Mouse (Mus musculus) thymus, adult 2 months (tissue): ENCODE results near the gene Mblac1. TPM values are rescaled to one million over a fixed set of nuclear protein-coding genes. Genes with fewer than 3 reads are reported as not detected.

ENCODE experiments used
- DNase-seq: peaks from one replicate; pipeline ENCODE4 v3.0.0; 2021
- H3K27ac ChIP-seq: fragments of 200-500 bp; 2 replicates; pipeline ENCODE4 v1.5.1; 2012; ENCODE audit warnings: low read length, control low read depth; ENCODE audit not compliant: control insufficient read depth, insufficient read depth
- H3K27me3 ChIP-seq: fragments of 200-500 bp; 2 replicates; pipeline ENCODE4 v1.6.1; 2012; ENCODE audit warnings: mild to moderate bottlenecking, low read length, moderate library complexity, mixed read lengths; ENCODE audit not compliant: control insufficient read depth, insufficient read depth
- H3K36me3 ChIP-seq: fragments of 200-500 bp; 2 replicates; pipeline ENCODE4 v1.6.1; 2012; ENCODE audit warnings: mild to moderate bottlenecking, low read length, moderate library complexity; ENCODE audit not compliant: control insufficient read depth, insufficient read depth
- H3K4me1 ChIP-seq: fragments of 200-500 bp; replicated peaks from 2 replicates; pipeline ENCODE4 v1.6.1; 2012; ENCODE audit warnings: low read length; ENCODE audit not compliant: control insufficient read depth, insufficient read depth
- H3K4me3 ChIP-seq: fragments of 200-500 bp; 2 replicates; pipeline ENCODE4 v1.5.1; 2012; ENCODE audit warnings: mild to moderate bottlenecking, low read length, control low read depth, moderate library complexity; ENCODE audit not compliant: control insufficient read depth, insufficient read depth
- CTCF ChIP-seq: fragments of 200-500 bp; IDR thresholded peaks from 2 replicates; pipeline ENCODE4 v1.5.1; 2012; ENCODE audit warnings: mild to moderate bottlenecking, control low read depth, low read length, moderate library complexity, borderline replicate concordance; ENCODE audit not compliant: control insufficient read depth, poor library complexity, insufficient read depth; ENCODE audit errors: extremely low read depth
- POLR2A ChIP-seq: fragments of 200-500 bp; IDR thresholded peaks from 2 replicates; pipeline ENCODE4 v1.6.1; 2012; ENCODE audit warnings: mild to moderate bottlenecking, low read length, control low read depth, moderate library complexity; ENCODE audit not compliant: control insufficient read depth, poor library complexity, insufficient read depth; ENCODE audit errors: extremely low read depth
- WGBS: fragments of 180-500 bp; shearing (Covaris S2); methylation state at CpG from one replicate; pipeline ENCODE4 v1.1.7; 2018; 5-methylcytosine and 5-hydroxymethylcytosine counted together
- polyA plus RNA-seq: library from polyadenylated mRNA; depleted of rRNA; stranded (reverse); fragments of >200 nt; gene quantifications from 2 replicates; pipeline ENCODE4 v1.2.3, GENCODE M21; 2012; rRNA removed

Mblac1 gene
- polyA plus RNA-seq, 1 experiment: 6.7 TPM

DNA sequence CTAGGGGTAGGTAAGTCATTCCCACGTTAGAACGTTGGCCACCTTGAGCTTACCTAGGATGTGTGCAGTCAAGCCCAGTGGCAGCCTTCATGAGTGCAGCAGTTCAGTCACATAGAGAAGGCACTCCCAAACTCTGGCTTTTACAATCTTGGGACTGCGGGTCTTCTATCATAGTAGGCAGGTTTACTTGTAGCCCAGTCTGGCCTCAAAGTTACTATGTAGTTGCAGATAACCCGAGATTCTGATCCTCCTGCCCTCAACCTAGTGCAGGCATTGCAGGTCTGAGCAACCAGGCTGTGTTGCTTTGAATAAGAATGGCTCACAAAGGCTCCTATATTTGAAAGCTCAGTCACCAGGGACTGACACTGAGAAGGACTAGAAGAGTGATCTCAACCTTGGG is 32.4 kb downstream of the Mblac1 start:
- 11% methylated on average over 4 of the region's 4 CpGs for WGBS
- Histone ChIP-seq H3K27me3 (no peaks in the 10 kb centered on the region), H3K36me3 (no peaks in the 10 kb centered on the region), H3K4me1 (no peaks in the 10 kb centered on the region), H3K4me3 (no peak overlapping the region), H3K27ac (no peak overlapping the region)
- no peak for TF ChIP-seq CTCF
- no peak for TF ChIP-seq POLR2A
- DNase-seq: no peak

DNA sequence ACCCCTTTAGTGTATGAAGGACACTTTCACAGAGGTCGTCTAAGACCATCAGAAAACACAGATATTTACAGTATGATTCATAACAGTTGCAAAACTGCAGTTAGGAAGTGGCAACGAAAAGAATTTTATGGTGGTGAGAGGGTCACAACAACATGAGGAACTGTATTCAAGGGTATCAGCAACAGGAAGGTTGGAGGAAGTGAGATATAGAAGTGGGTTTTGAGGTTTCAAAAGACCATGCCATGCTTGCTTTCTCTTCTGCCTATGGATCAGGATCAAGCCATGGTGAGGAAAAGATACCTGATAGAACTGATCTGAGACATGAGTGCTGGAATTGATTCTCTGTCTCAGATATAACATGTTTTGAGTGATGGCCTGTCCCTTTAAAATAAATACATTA is 33.3 kb downstream of the Mblac1 start:
- Histone ChIP-seq H3K4me1 (no peaks in the 10 kb centered on the region), H3K27ac (no peak overlapping the region), H3K27me3 (no peaks in the 10 kb centered on the region), H3K36me3 (no peaks in the 10 kb centered on the region), H3K4me3 (no peak overlapping the region)
- no peak for TF ChIP-seq CTCF
- TF ChIP-seq POLR2A: no peak
- no peak for DNase-seq
- WGBS: 15% methylated on average over 2 of the region's 2 CpGs

DNA sequence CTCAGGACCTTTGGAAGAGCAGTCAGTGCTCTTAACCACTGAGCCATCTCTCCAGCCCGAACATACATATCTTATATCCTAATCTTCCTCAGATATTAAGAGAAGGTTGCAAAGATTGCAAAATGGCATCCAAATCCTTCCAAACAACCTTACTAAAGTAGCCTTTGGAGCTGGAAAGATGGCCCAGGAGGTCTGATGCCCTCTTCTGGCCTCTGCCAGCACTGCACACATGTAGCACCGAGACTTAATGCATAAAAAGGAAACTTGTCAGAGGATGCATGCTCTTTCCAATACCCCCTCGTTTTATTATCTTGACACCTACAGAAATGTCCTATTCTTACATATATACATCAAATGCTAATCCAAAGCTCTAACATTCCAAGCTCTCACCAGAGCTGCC is 33.9 kb downstream of the Mblac1 start:
- peak; percentile 61 for DNase-seq
- H3K36me3 ChIP-seq: no peaks in the 10 kb centered on the region
- H3K27me3 ChIP-seq: no peaks in the 10 kb centered on the region
- no peak overlapping the region for H3K4me3 ChIP-seq
- WGBS: 38% methylated on average over 3 of the region's 3 CpGs
- no peak for TF ChIP-seq CTCF
- TF ChIP-seq POLR2A: no peak
- H3K4me1 ChIP-seq: no peaks in the 10 kb centered on the region
- no peak overlapping the region for H3K27ac ChIP-seq

DNA sequence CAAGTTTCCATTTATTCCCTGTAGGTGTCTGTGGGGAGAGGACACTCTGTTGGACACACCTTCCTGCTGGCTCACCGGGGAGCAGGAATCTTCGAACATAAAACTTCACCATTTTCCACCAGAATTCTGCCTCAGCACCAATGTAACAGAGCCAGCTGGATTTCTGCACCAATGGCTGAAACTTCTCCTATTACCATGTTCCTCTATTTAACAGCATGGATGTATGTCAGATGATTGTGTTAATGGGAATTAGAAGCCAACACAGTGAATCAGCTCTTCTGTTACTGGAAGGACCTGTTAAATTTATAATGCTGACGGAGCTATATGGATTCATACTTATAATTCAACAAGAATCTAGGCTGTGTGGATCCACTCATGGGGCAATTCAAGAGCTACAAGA is 35.4 kb downstream of the Mblac1 start:
- TF ChIP-seq CTCF (no peak), POLR2A (no peak)
- H3K36me3 ChIP-seq: no peaks in the 10 kb centered on the region
- H3K27ac ChIP-seq: no peak overlapping the region
- WGBS: 95% methylated on average over 3 of the region's 3 CpGs
- no peak overlapping the region for H3K4me3 ChIP-seq
- H3K27me3 ChIP-seq: no peaks in the 10 kb centered on the region
- no peak for DNase-seq
- no peaks in the 10 kb centered on the region for H3K4me1 ChIP-seq

DNA sequence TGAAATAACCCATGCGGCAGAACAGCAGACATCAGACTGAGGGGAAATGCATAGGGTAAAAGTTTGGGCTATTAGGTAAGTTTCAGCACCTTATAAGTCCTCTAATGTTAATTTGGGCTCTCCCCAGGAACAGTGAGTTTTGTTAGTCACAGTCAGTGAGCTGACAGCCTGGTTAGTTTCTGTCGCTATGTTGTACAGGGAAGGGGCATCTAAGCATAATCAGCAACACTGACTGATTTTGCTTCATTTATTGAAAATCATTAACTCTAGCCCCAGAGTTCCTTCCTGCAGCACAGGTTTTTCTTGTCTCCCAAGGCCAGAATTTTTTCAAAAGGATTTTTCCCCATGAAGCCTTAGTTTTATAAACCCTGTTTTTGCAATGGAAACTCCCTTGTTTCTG is 39.7 kb downstream of the Mblac1 start:
- WGBS: 94% methylated on average over 2 of the region's 2 CpGs
- no peak overlapping the region for H3K27ac ChIP-seq
- H3K4me3 ChIP-seq: no peak overlapping the region
- H3K4me1 ChIP-seq: no peaks in the 10 kb centered on the region
- no peaks in the 10 kb centered on the region for H3K36me3 ChIP-seq
- no peak for DNase-seq
- TF ChIP-seq CTCF: no peak
- TF ChIP-seq POLR2A: no peak
- H3K27me3 ChIP-seq: no peaks in the 10 kb centered on the region

DNA sequence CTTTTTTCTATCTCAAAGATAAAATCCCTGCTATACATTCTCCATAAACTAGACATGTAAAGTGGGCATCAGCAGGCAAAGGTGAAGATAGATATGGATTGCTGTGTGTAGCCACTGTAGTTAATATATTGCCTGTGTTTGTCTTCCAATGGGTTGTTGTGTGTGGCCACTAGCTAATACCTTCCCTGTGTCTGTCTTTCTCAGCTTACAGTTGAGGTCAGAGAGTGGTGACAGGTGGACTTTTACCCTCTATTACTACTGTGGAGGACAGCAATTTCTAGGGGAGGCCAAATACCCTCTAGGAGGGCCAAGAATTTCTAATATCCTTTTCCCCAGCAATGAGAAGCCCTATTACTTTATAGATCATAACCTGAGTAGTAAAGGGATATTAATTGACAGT is 40.1 kb downstream of the Mblac1 start:
- Histone ChIP-seq H3K4me1 (no peaks in the 10 kb centered on the region), H3K4me3 (no peak overlapping the region), H3K27ac (no peak overlapping the region), H3K27me3 (no peaks in the 10 kb centered on the region), H3K36me3 (no peaks in the 10 kb centered on the region)
- TF ChIP-seq CTCF (no peak), POLR2A (no peak)
- DNase-seq: no peak

DNA sequence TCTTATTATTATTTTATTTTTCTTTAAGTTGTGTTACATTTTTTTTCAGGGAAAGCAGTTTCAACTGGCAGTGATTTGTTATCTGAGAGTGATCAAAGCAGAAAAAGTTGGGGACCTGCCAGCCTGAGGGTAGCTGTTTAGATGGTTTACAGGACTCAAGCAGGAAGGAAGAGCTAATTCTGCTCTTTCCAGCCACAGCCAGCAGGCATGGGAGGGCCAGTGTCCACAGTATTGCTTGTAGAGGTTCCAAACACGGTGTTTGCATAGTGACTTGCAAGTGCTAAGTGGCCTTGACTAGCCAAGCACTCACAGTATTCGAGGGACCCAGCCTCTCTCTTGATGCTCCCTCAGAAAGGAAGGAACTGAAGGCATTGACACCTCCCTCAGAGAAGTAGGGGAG is 47.4 kb downstream of the Mblac1 start:
- no peak overlapping the region for H3K27ac ChIP-seq
- WGBS: 17% methylated on average over 2 of the region's 2 CpGs
- no peaks in the 10 kb centered on the region for H3K27me3 ChIP-seq
- H3K36me3 ChIP-seq: no peaks in the 10 kb centered on the region
- no peak for DNase-seq
- no peak overlapping the region for H3K4me3 ChIP-seq
- no peaks in the 10 kb centered on the region for H3K4me1 ChIP-seq
- TF ChIP-seq CTCF (no peak), POLR2A (no peak)

Other genes starting within 250 kb of the Mblac1 start
- gene Gjc3, start 231.2 kb upstream of the Mblac1 start, polyA plus RNA-seq: 0.03 and 0.09 TPM in 2 replicates
- gene Azgp1, start 212.8 kb upstream of the Mblac1 start, polyA plus RNA-seq: 0.96 TPM in 1 of 2 replicates, not detected in the other
- not detected in 2 replicates for gene Smok3a, start 173.1 kb upstream of the Mblac1 start, polyA plus RNA-seq
- gene Smok3b, start 172.9 kb upstream of the Mblac1 start, polyA plus RNA-seq: not detected in 2 replicates
- not detected in 2 replicates for gene Smok3c, start 141.1 kb upstream of the Mblac1 start, polyA plus RNA-seq
- 5.1 and 5.9 TPM in 2 replicates for gene Zkscan1, start 109.2 kb upstream of the Mblac1 start, polyA plus RNA-seq
- gene Zscan21, start 77.4 kb upstream of the Mblac1 start, polyA plus RNA-seq: 11.1 and 13.0 TPM in 2 replicates
- gene Zfp113, start 38.6 kb upstream of the Mblac1 start, polyA plus RNA-seq: 3.3 and 3.6 TPM in 2 replicates
- 78.7 and 92.0 TPM in 2 replicates for gene Cops6, start 33.2 kb upstream of the Mblac1 start, polyA plus RNA-seq
- 42.9 and 44.2 TPM in 2 replicates for gene Ap4m1, start 22.3 kb upstream of the Mblac1 start, polyA plus RNA-seq
- 181 and 227 TPM in 2 replicates for gene Mcm7, start 21.9 kb upstream of the Mblac1 start, polyA plus RNA-seq
- gene Taf6, start 6.9 kb upstream of the Mblac1 start, polyA plus RNA-seq: 106 and 108 TPM in 2 replicates
- gene Cnpy4, start 6.8 kb upstream of the Mblac1 start, polyA plus RNA-seq: 8.9 and 9.2 TPM in 2 replicates
- gene Nxpe5, start 31.6 kb downstream of the Mblac1 start, polyA plus RNA-seq: 0.73 and 0.87 TPM in 2 replicates
- gene Lamtor4, start 61.2 kb downstream of the Mblac1 start, polyA plus RNA-seq: 131 and 162 TPM in 2 replicates
- 142 and 146 TPM in 2 replicates for gene BC037034, start 69.7 kb downstream of the Mblac1 start, polyA plus RNA-seq
- gene Gal3st4, start 78.5 kb downstream of the Mblac1 start, polyA plus RNA-seq: 1.3 and 1.4 TPM in 2 replicates
- 0.04 and 0.08 TPM in 2 replicates for gene Gm43720, start 85.6 kb downstream of the Mblac1 start, polyA plus RNA-seq
- gene Gpc2, start 85.7 kb downstream of the Mblac1 start, polyA plus RNA-seq: 35.8 and 41.6 TPM in 2 replicates
- gene Stag3, start 85.9 kb downstream of the Mblac1 start, polyA plus RNA-seq: 4.7 and 5.4 TPM in 2 replicates
- gene Pvrig, start 147.6 kb downstream of the Mblac1 start, polyA plus RNA-seq: 2.8 TPM in 2 replicates
- 8.1 and 8.4 TPM in 2 replicates for gene Zfp157, start 247.2 kb downstream of the Mblac1 start, polyA plus RNA-seq